Mouse (Mus musculus) forebrain, embryonic 16.5 days (tissue): ENCODE results near the gene Smurf1. TPM values are rescaled to one million over a fixed set of nuclear protein-coding genes. Genes with fewer than 3 reads are reported as not detected.

ENCODE experiments used
- ATAC-seq: fragments of 200-750 bp; cut with Nextera tagmentation; 2 replicates; pipeline ENCODE4 v1.8.0; 2017; ENCODE audit warnings: mild to moderate bottlenecking, moderate library complexity
- H3K27ac ChIP-seq: fragments of 300-500 bp; sonication (generic); 2 replicates; pipeline ENCODE4 v1.5.1; 2014; ENCODE audit warnings: low read length, control low read depth
- H3K27me3 ChIP-seq: fragments of 300-500 bp; sonication (generic); replicated peaks from 2 replicates; pipeline ENCODE4 v1.6.1; 2014; ENCODE audit warnings: low read length; ENCODE audit not compliant: control insufficient read depth, insufficient read depth
- H3K36me3 ChIP-seq: fragments of 300-500 bp; sonication (generic); 2 replicates; pipeline ENCODE4 v1.6.1; 2014; ENCODE audit not compliant: control insufficient read depth, insufficient read depth
- H3K4me1 ChIP-seq: fragments of 300-500 bp; sonication (generic); replicated peaks from 2 replicates; pipeline ENCODE4 v1.6.1; 2014; ENCODE audit warnings: low read length; ENCODE audit not compliant: control insufficient read depth, insufficient read depth
- H3K4me2 ChIP-seq: fragments of 300-500 bp; sonication (generic); 2 replicates; pipeline ENCODE4 v1.6.1; 2014; ENCODE audit warnings: mild to moderate bottlenecking, low read length, control low read depth
- H3K4me3 ChIP-seq: fragments of 300-500 bp; sonication (generic); replicated peaks from 2 replicates; pipeline ENCODE4 v1.5.1; 2014; ENCODE audit warnings: mild to moderate bottlenecking, low read length, control low read depth
- H3K9ac ChIP-seq: fragments of 300-500 bp; sonication (generic); replicated peaks from 2 replicates; pipeline ENCODE4 v1.6.1; 2014; ENCODE audit warnings: low read depth, low read length, control low read depth
- H3K9me3 ChIP-seq: fragments of 300-500 bp; sonication (generic); 2 replicates; pipeline ENCODE4 v1.6.1; 2016; ENCODE audit warnings: low read length; ENCODE audit not compliant: control insufficient read depth
- WGBS: fragments of 180-500 bp; shearing (Covaris S2); extraction: QIAGEN DNeasy Blood & Tissue Kit; methylation state at CpG from one replicate; pipeline ENCODE4 v1.1.7; 2014; 5-methylcytosine and 5-hydroxymethylcytosine counted together
- polyA plus RNA-seq: library from polyadenylated mRNA; unstranded; fragments of >200 nt; fragmentation: Nextera tagmentation; extraction: Ambion mirVana; gene quantifications from 2 replicates; pipeline ENCODE4 v1.2.1, GENCODE M21; 2015

Smurf1 gene
- polyA plus RNA-seq, 1 experiment from 2014 or later: 28.2 TPM

DNA sequence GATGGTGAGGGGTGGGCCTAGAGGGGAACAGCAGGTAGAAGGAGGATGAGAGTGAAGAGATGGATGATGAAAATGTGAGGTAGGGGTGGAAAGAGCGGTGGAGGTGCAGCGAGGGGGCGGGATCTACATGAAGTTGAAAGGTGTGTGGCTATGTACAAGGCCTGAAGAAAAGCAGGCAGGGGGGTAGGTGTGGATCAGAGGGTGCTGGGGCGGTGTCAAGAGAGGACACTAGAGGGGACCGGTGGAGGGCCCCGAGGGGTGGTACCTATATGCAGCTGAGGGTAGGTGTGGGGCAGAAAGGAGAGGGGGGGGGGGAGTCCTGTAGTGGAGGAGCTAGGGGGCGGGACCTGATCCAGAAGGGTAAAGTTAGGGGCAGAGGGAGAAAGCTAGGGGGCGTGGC, 1.2 kb downstream of the Smurf1 start:
- WGBS: 17% methylated on average over 8 of the region's 8 CpGs
- H3K9me3 ChIP-seq: no peaks in the 10 kb centered on the region

DNA sequence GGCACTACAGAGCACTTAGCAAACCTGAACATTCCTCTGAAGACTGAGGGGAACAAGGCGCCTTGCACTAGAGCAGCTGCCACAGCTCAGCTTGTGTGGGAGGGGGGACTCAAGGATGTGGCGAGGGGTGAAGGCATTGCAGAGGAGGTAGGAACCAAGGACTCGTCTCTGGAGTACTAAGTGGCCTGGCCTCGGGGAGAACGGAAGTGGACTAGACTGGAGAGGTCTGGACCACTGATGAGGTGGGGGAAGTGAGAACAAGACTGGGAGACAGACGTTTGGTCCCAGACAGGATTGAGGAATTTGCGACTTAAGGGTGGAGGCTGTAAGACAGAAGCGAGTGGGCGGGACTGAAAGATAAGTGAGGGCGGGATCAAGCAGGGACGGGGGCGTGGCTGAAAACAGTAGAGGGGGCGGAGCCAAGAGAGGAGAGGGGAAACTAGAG, 1.8 kb downstream of the Smurf1 start:
- peak; percentile 3; the same call in 1 of the 2 replicates for ATAC-seq
- H3K4me3 ChIP-seq: 0 out of 2 replicates have a peak overlapping the region, but pooled peaks have one; percentile 5
- no peaks in the 10 kb centered on the region; the same call in 1 of the 2 replicates for H3K27me3 ChIP-seq
- H3K9ac ChIP-seq: no peak overlapping the region
- H3K36me3 ChIP-seq: no peaks in the 10 kb centered on the region
- WGBS: 6% methylated on average over 13 of the region's 13 CpGs
- H3K4me2 ChIP-seq: peak overlapping the region; percentile 82
- no peaks in the 10 kb centered on the region for H3K9me3 ChIP-seq
- peak overlapping the region; percentile 59 for H3K27ac ChIP-seq
- H3K4me1 ChIP-seq: peaks cover 35% of the 10 kb centered on the region

More for the DNA sequence above, 1.2 kb downstream of the Smurf1 start:
- Histone ChIP-seq H3K4me2 (peak overlapping the region; percentile 82), H3K36me3 (no peaks in the 10 kb centered on the region), H3K4me1 (peaks cover 35% of the 10 kb centered on the region), H3K27ac (no peak overlapping the region), H3K4me3 (peak overlapping the region; percentile 88), H3K9ac (no peak overlapping the region), H3K27me3 (no peaks in the 10 kb centered on the region; the same call in 1 of the 2 replicates)
- ATAC-seq: peak; percentile 51

DNA sequence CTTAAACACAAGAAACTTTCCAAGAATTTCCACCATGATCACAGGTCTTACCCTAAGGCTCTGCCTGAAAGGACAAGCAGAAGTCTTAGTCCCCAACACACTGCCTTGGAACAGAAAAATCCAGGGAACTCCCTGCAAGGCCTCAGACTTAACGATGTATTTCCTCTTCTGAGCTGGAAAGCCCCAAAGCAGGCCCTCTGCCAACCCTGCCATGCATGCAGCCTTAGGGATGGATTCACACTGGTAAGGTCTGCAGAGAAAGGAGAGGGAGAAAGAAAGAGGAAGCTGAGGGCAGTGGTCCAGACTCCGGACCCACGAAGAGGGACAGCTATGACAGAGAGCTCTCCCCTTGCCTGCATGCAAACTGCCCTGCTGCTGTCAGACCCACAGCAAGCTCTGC, 2.2 kb downstream of the Smurf1 start:
- WGBS: 44% methylated on average over 3 of the region's 3 CpGs
- Histone ChIP-seq H3K36me3 (no peaks in the 10 kb centered on the region), H3K27ac (peak overlapping the region; percentile 59), H3K9me3 (no peaks in the 10 kb centered on the region), H3K27me3 (no peaks in the 10 kb centered on the region; the same call in 1 of the 2 replicates), H3K9ac (no peak overlapping the region), H3K4me3 (0 out of 2 replicates have a peak overlapping the region, but pooled peaks have one; percentile 5), H3K4me1 (peaks cover 36% of the 10 kb centered on the region), H3K4me2 (peak overlapping the region; percentile 82)
- no peak for ATAC-seq

DNA sequence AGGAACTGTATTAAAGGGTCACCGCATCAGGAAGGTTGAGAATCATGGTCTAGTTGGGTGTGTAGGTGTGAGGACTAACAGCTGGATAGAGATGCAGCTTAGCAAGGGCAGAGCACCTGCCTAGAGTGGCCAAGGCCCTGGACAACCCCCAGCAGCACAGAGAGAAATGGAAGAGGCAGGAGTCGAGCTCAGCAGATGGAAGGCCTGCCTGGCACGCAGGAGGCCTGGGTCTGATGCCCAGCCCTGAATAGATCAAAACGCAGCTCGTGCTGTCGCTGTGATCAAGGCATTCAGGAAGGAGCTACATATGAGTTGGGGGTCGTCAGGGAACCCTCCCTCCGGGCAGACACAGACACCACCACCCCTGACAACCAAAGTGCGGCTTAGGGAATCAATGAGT, 7.4 kb downstream of the Smurf1 start:
- Histone ChIP-seq H3K27ac (no peak overlapping the region), H3K4me3 (no peak overlapping the region), H3K9me3 (no peaks in the 10 kb centered on the region), H3K27me3 (no peaks in the 10 kb centered on the region), H3K9ac (no peak overlapping the region), H3K36me3 (no peaks in the 10 kb centered on the region), H3K4me2 (no peak overlapping the region), H3K4me1 (peaks cover 15% of the 10 kb centered on the region)
- ATAC-seq: no peak
- WGBS: 85% methylated on average over 9 of the region's 9 CpGs

DNA sequence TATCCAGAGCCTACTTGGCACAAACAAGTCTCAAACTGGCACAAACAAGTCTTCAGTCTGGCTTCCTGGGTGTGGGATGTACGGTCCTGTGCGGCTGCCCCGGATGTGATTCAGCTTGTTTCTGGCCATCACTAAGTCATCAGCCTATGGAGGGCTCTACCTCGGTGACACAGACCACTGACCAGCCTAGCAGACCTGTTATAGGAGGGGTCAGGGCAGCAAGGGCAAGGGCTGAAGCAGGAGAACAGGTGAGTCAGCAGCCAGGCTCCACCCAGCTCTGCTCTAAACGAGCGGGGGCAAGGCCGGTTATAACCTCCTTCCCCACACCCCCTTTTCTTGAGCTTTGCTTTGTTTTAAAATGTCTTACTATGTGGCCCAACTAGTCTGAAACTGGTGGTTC, 11.2 kb downstream of the Smurf1 start:
- WGBS: 87% methylated on average over 7 of the region's 7 CpGs
- H3K4me2 ChIP-seq: no peak overlapping the region
- H3K4me3 ChIP-seq: no peak overlapping the region
- H3K36me3 ChIP-seq: no peaks in the 10 kb centered on the region
- ATAC-seq: no peak
- no peaks in the 10 kb centered on the region for H3K27me3 ChIP-seq
- H3K27ac ChIP-seq: no peak overlapping the region
- no peak overlapping the region for H3K9ac ChIP-seq
- no peaks in the 10 kb centered on the region for H3K9me3 ChIP-seq
- peaks cover 5% of the 10 kb centered on the region; the same call in 1 of the 2 replicates for H3K4me1 ChIP-seq

DNA sequence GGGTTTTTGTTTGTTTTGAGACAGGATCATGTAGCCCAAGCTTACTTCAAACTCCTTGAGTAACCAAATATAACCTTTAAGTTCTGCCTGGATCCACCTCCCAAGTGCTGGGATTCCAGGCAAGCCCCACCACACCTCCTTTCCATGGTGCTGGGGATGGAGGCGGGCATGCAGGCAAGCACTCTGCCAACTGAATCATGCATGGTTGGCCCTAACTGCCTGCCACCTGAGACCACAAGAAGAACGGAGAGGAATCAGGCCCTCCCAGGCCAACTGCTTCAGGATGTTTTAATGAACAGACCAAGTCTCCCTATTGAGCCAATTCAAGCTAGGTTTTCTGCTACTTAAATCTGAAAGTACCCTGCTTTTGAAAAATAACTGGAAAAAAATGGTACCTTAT, 13.1 kb downstream of the Smurf1 start:
- ATAC-seq: no peak

DNA sequence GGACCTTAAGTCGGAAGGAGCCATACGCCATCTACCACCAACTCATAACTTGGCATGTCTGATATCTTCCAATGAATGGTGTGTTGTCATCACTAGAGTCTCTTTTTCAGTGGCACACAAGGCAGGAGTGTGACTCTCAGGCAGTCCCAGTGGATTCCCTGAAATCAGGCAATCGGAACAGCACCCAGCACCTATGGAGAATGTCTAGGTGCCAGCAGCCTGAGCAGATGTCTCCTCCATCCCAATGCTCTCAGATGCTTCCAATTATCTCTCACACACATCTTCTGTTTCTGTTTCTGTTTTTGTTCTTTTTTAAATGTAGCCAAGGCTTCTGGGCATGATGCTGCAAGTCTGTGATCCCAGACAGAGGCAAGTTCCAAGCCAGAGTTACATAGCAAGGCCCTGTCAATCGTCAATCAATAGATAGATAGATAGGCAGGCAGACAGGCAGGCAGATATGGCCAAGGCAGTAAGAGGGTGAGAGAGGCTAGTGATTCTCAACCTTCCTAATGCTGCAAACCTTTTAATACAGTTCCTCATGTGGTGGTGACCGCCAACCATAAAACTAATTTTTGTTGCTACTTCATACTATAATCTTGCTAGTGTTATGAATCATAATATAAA, 15.1 kb downstream of the Smurf1 start:
- Histone ChIP-seq H3K27ac (no peak overlapping the region), H3K9me3 (no peaks in the 10 kb centered on the region), H3K36me3 (no peaks in the 10 kb centered on the region), H3K4me2 (no peak overlapping the region), H3K27me3 (no peaks in the 10 kb centered on the region), H3K9ac (no peak overlapping the region), H3K4me1 (peaks cover 15% of the 10 kb centered on the region), H3K4me3 (no peak overlapping the region)
- ATAC-seq: no peak
- WGBS: 91% methylated on average over 5 of the region's 5 CpGs

More for the DNA sequence above, 13.1 kb downstream of the Smurf1 start:
- Histone ChIP-seq H3K9me3 (no peaks in the 10 kb centered on the region), H3K4me2 (no peak overlapping the region), H3K9ac (no peak overlapping the region), H3K27ac (no peak overlapping the region), H3K36me3 (no peaks in the 10 kb centered on the region), H3K4me3 (no peak overlapping the region), H3K27me3 (no peaks in the 10 kb centered on the region), H3K4me1 (peaks cover 6% of the 10 kb centered on the region)
- WGBS: 64% methylated on average over 2 of the region's 2 CpGs

DNA sequence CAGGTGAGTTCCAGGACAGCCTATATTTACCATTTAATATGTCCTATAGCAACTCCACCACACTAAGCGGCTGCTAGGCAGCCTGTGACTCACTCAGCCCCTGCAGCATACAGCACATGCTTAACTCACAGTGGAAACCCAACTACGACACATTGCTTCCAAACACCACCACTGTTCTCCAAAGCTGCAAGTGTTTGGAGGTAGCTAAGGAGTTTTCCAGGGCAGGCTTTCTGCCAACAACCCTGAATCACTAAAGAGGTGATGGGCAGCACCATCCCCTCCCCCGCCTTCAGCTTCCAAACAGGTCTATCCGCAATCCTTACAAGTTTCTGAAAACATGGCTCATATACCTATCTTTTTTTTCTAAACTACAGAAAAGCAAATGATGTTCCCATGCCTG, 15.8 kb downstream of the Smurf1 start:
- H3K27me3 ChIP-seq: no peaks in the 10 kb centered on the region
- no peak for ATAC-seq
- 76% methylated on average over 4 of the region's 4 CpGs for WGBS
- H3K4me2 ChIP-seq: no peak overlapping the region
- H3K27ac ChIP-seq: no peak overlapping the region
- peaks cover 15% of the 10 kb centered on the region for H3K4me1 ChIP-seq
- no peaks in the 10 kb centered on the region for H3K9me3 ChIP-seq
- no peaks in the 10 kb centered on the region for H3K36me3 ChIP-seq
- H3K4me3 ChIP-seq: no peak overlapping the region
- H3K9ac ChIP-seq: no peak overlapping the region

DNA sequence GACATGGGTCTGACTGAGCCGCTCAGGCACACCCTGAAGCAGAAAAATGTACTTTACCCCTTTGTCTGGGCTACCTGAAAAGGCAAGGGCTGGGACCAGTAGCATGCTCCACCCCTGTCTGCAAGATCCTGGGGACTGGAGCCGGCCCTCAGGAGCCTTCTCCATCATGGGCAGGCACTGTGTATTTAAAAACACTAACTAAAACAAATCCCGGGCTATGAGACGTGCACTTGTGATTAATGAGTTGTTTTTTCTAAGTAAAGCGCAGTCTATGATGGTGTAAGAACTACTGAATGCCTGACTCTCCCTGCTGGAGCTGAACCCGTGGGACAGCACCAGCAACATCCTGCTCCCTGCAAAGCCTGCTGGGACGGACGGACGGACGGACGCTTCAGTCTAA, 17.2 kb downstream of the Smurf1 start:
- no peaks in the 10 kb centered on the region for H3K9me3 ChIP-seq
- H3K27ac ChIP-seq: no peak overlapping the region
- H3K4me2 ChIP-seq: no peak overlapping the region
- H3K4me3 ChIP-seq: no peak overlapping the region
- no peak for ATAC-seq
- H3K36me3 ChIP-seq: no peaks in the 10 kb centered on the region
- H3K9ac ChIP-seq: no peak overlapping the region
- H3K4me1 ChIP-seq: peaks cover 13% of the 10 kb centered on the region
- 76% methylated on average over 11 of the region's 11 CpGs for WGBS
- H3K27me3 ChIP-seq: no peaks in the 10 kb centered on the region
